Mouse (Mus musculus) cerebellum, postnatal 14 days (tissue): ENCODE measurements around the gene Afap1.

Experiments used
- DNase-seq, 2 experiments: peaks; one replicate each; pipeline ENCODE4 v3.0.0; 2021; ENCODE audit warnings: mixed read lengths in 2 of 2

The Afap1 gene

DNA sequence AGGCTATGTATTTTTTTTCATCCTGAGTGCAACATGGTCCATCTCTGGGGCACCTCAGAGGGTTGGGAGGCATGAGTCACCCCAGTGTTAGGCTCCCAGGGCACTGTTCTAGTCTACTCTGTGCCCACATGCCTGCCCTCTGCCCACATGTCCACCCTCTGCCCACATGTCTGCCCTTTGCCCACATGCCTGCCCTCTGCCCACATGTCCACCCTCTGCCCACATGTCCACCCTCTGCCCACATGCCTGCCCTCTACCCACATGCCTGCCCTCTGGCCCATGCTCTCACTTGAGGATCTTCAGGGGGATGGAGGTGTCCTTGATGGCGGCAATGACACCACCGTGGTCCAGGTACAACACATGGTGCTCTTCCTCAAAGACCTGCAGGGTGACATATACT is 150.0 kb downstream of the Afap1 start:
- no peak for DNase-seq
